Mouse (Mus musculus): ENCODE results near the gene Slit1. TPM values are rescaled to one million over a fixed set of nuclear protein-coding genes. Genes with fewer than 3 reads are reported as not detected.

The Slit1 gene
- polyA plus RNA-seq, 1 experiment from 2014 or later, result 1.0 TPM

GRCm38 (mm10) chr19:41581706-41582420 is 161.6 kb downstream of the Slit1 start, which contains the start of gene Gm340:
Gm340 (plus strand) TSS chr19:41582370.
- Histone ChIP-seq H3K9me3 (ENCODE audit: control insufficient read depth, low read length) (no peaks in the 10 kb centered on the region), H3K4me3 (ENCODE audit: low read depth, low read length) (no peak within 1 kb of the TSS), H3K36me3 (ENCODE audit: control insufficient read depth, insufficient read depth, low read length) (peaks cover 44% of the 10 kb centered on the region), H3K4me2 (ENCODE audit: low read length) (no peak within 1 kb of the TSS), H3K27ac (ENCODE audit: low read depth) (no peak within 1 kb of the TSS), H3K4me1 (replicated peaks; ENCODE audit: control insufficient read depth, insufficient read depth, low read length) (no peaks in the 10 kb centered on the region), H3K27me3 (replicated peaks; ENCODE audit: control insufficient read depth, insufficient read depth, low read length) (no peaks in the 10 kb centered on the region), H3K9ac (ENCODE audit: low read length) (no peak within 1 kb of the TSS)
- DNase-seq (ENCODE audit: low spot score) (no peak), ATAC-seq (replicated peaks; ENCODE audit: low FRiP score, low TSS enrichment, low read depth) (no peak)
- 88% methylated on average over 23 of the region's 23 CpGs for WGBS

GRCm38 (mm10) chr19:41579311-41579920 is 164.0 kb downstream of the Slit1 start:
- ATAC-seq (replicated peaks; ENCODE audit: low FRiP score, low TSS enrichment, low read depth) (no peak), DNase-seq (ENCODE audit: low spot score) (peak; percentile 42)
- H3K4me3 ChIP-seq (ENCODE audit: low read depth, low read length), result no peak overlapping the region
- no peak overlapping the region for H3K4me2 ChIP-seq (ENCODE audit: low read length)
- 0 out of 2 replicates have a peak, but pooled peaks cover 4% of the 10 kb centered on the region for H3K4me1 ChIP-seq (replicated peaks; ENCODE audit: control insufficient read depth, insufficient read depth, low read length)
- H3K36me3 ChIP-seq (ENCODE audit: control insufficient read depth, insufficient read depth, low read length), result peaks cover 32% of the 10 kb centered on the region
- H3K27me3 ChIP-seq (replicated peaks; ENCODE audit: control insufficient read depth, insufficient read depth, low read length), result no peaks in the 10 kb centered on the region
- no peak overlapping the region for H3K9ac ChIP-seq (ENCODE audit: low read length)
- no peaks in the 10 kb centered on the region for H3K9me3 ChIP-seq (ENCODE audit: control insufficient read depth, low read length)
- 90% methylated on average over 4 of the region's 4 CpGs for WGBS
- peak overlapping the region; percentile 59; the same call in 1 of the 2 replicates for H3K27ac ChIP-seq (ENCODE audit: low read depth)

GRCm38 (mm10) chr19:41577576-41577975 is 165.9 kb downstream of the Slit1 start:
- peaks cover 13% of the 10 kb centered on the region for H3K36me3 ChIP-seq (ENCODE audit: control insufficient read depth, insufficient read depth, low read length)
- DNase-seq (ENCODE audit: low spot score) (no peak), ATAC-seq (replicated peaks; ENCODE audit: low FRiP score, low TSS enrichment, low read depth) (peak; percentile 84)
- H3K27ac ChIP-seq (ENCODE audit: low read depth), result 0 out of 2 replicates have a peak overlapping the region, but pooled peaks have one; percentile 18
- H3K9ac ChIP-seq (ENCODE audit: low read length), result no peak overlapping the region
- no peak overlapping the region for H3K4me3 ChIP-seq (ENCODE audit: low read depth, low read length)
- H3K4me1 ChIP-seq (replicated peaks; ENCODE audit: control insufficient read depth, insufficient read depth, low read length), result 0 out of 2 replicates have a peak, but pooled peaks cover 4% of the 10 kb centered on the region
- no peak overlapping the region for H3K4me2 ChIP-seq (ENCODE audit: low read length)
- no peaks in the 10 kb centered on the region for H3K27me3 ChIP-seq (replicated peaks; ENCODE audit: control insufficient read depth, insufficient read depth, low read length)
- H3K9me3 ChIP-seq (ENCODE audit: control insufficient read depth, low read length), result no peaks in the 10 kb centered on the region

- DNase-seq (ENCODE audit: low spot score) (no peak), ATAC-seq (replicated peaks; ENCODE audit: low FRiP score, low TSS enrichment, low read depth) (no peak)
- Histone ChIP-seq H3K9me3 (ENCODE audit: control insufficient read depth, low read length) (no peaks in the 10 kb centered on the region), H3K36me3 (ENCODE audit: control insufficient read depth, insufficient read depth, low read length) (no peaks in the 10 kb centered on the region), H3K4me3 (ENCODE audit: low read depth, low read length) (no peak overlapping the region), H3K27me3 (replicated peaks; ENCODE audit: control insufficient read depth, insufficient read depth, low read length) (no peaks in the 10 kb centered on the region), H3K4me2 (ENCODE audit: low read length) (no peak overlapping the region), H3K27ac (ENCODE audit: low read depth) (no peak overlapping the region), H3K4me1 (replicated peaks; ENCODE audit: control insufficient read depth, insufficient read depth, low read length) (0 out of 2 replicates have a peak, but pooled peaks cover 4% of the 10 kb centered on the region), H3K9ac (ENCODE audit: low read length) (no peak overlapping the region)
- 94% methylated on average over 2 of the region's 2 CpGs for WGBS
These were observed 169.8 kb downstream of the Slit1 start for GRCm38 (mm10) chr19:41573700-41574099.

- no peak for ATAC-seq (replicated peaks; ENCODE audit: low FRiP score, low TSS enrichment, low read depth)
- Histone ChIP-seq H3K4me3 (ENCODE audit: low read depth, low read length) (no peak overlapping the region), H3K9me3 (ENCODE audit: control insufficient read depth, low read length) (no peaks in the 10 kb centered on the region), H3K9ac (ENCODE audit: low read length) (no peak overlapping the region), H3K4me1 (replicated peaks; ENCODE audit: control insufficient read depth, insufficient read depth, low read length) (no peaks in the 10 kb centered on the region), H3K36me3 (ENCODE audit: control insufficient read depth, insufficient read depth, low read length) (no peaks in the 10 kb centered on the region), H3K27ac (ENCODE audit: low read depth) (no peak overlapping the region), H3K4me2 (ENCODE audit: low read length) (no peak overlapping the region), H3K27me3 (replicated peaks; ENCODE audit: control insufficient read depth, insufficient read depth, low read length) (no peaks in the 10 kb centered on the region)
- 51% methylated on average over 2 of the region's 2 CpGs for WGBS
- no peak for DNase-seq (ENCODE audit: low spot score)
These were observed 174.7 kb downstream of the Slit1 start for GRCm38 (mm10) chr19:41568791-41569190.

GRCm38 (mm10) chr19:41560856-41561255 is 182.6 kb downstream of the Slit1 start:
- no peaks in the 10 kb centered on the region for H3K27me3 ChIP-seq (replicated peaks; ENCODE audit: control insufficient read depth, insufficient read depth, low read length)
- H3K9me3 ChIP-seq (ENCODE audit: control insufficient read depth, low read length), result no peaks in the 10 kb centered on the region
- no peaks in the 10 kb centered on the region for H3K4me1 ChIP-seq (replicated peaks; ENCODE audit: control insufficient read depth, insufficient read depth, low read length)
- H3K36me3 ChIP-seq (ENCODE audit: control insufficient read depth, insufficient read depth, low read length), result peaks cover 38% of the 10 kb centered on the region
- no peak for ATAC-seq (replicated peaks; ENCODE audit: low FRiP score, low TSS enrichment, low read depth)
- H3K4me2 ChIP-seq (ENCODE audit: low read length), result no peak overlapping the region
- H3K27ac ChIP-seq (ENCODE audit: low read depth), result no peak overlapping the region
- no peak overlapping the region for H3K9ac ChIP-seq (ENCODE audit: low read length)
- DNase-seq (ENCODE audit: low spot score), result no peak
- 92% methylated on average over 3 of the region's 3 CpGs for WGBS
- no peak overlapping the region for H3K4me3 ChIP-seq (ENCODE audit: low read depth, low read length)

DNA sequence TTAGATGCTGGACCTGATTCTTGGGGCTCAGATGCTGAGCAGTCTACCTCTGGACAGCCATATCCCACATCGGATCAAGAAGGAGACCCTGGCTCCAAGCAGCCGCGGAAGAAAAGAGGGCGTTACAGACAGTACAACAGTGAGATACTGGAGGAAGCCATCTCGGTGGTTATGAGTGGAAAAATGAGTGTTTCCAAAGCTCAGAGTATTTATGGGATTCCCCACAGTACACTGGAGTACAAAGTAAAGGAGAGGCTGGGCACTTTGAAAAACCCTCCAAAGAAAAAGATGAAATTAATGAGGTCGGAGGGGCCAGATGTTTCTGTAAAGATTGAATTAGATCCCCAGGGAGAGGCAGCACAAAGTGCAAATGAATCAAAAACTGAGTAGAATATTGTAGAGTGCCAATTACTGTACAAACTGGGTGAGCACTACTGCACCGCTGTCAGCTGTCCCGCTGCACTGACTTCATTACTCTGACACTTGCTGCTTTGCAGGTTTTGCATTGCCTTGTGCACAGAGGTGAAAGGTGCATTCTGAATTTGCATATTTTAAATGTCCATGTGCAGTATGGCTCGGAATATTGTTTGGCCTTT is 184.5 kb downstream of the Slit1 start:
- Histone ChIP-seq H3K4me2 (ENCODE audit: low read length) (no peak overlapping the region), H3K36me3 (ENCODE audit: control insufficient read depth, insufficient read depth, low read length) (peaks cover 43% of the 10 kb centered on the region), H3K9me3 (ENCODE audit: control insufficient read depth, low read length) (no peaks in the 10 kb centered on the region), H3K9ac (ENCODE audit: low read length) (no peak overlapping the region), H3K27ac (ENCODE audit: low read depth) (no peak overlapping the region), H3K27me3 (replicated peaks; ENCODE audit: control insufficient read depth, insufficient read depth, low read length) (no peaks in the 10 kb centered on the region), H3K4me1 (replicated peaks; ENCODE audit: control insufficient read depth, insufficient read depth, low read length) (no peaks in the 10 kb centered on the region), H3K4me3 (ENCODE audit: low read depth, low read length) (no peak overlapping the region)
- no peak for ATAC-seq (replicated peaks; ENCODE audit: low FRiP score, low TSS enrichment, low read depth)
- 89% methylated on average over 9 of the region's 9 CpGs for WGBS
- DNase-seq (ENCODE audit: low spot score), result no peak

DNA sequence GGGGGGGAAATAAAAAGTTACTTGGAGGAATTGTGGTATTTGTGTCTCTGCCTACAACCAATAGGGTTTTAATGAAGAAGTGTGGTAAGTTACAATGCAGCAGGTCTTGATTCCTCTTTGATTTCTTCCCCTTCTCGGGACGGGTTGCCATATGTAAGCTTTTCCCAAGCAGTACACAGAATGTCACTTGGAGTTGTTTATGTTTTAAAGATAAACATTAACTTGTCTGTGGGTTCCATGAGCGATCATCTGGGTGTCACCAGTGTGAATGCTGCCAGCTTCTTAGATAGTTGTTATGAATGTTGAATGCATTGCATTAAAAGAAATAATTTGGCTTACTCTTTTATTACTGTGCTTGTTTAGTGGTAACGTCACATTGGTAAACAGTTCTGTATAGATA is 186.0 kb downstream of the Slit1 start:
- Histone ChIP-seq H3K9me3 (ENCODE audit: control insufficient read depth, low read length) (no peaks in the 10 kb centered on the region), H3K36me3 (ENCODE audit: control insufficient read depth, insufficient read depth, low read length) (peaks cover 48% of the 10 kb centered on the region), H3K9ac (ENCODE audit: low read length) (no peak overlapping the region), H3K27me3 (replicated peaks; ENCODE audit: control insufficient read depth, insufficient read depth, low read length) (no peaks in the 10 kb centered on the region), H3K27ac (ENCODE audit: low read depth) (no peak overlapping the region), H3K4me1 (replicated peaks; ENCODE audit: control insufficient read depth, insufficient read depth, low read length) (no peaks in the 10 kb centered on the region), H3K4me3 (ENCODE audit: low read depth, low read length) (no peak overlapping the region), H3K4me2 (ENCODE audit: low read length) (no peak overlapping the region)
- WGBS, result 56% methylated on average over 4 of the region's 4 CpGs
- ATAC-seq (replicated peaks; ENCODE audit: low FRiP score, low TSS enrichment, low read depth) (no peak), DNase-seq (ENCODE audit: low spot score) (no peak)
